Mouse (Mus musculus) macrophage (primary cell): ENCODE data around the gene Gm9736. TPM values are rescaled to one million over a fixed set of nuclear protein-coding genes. Genes with fewer than 3 reads are reported as not detected.
"Not testable (repeated sequence)": the region's sequence is repeated elsewhere in the genome, so short reads cannot be mapped to it uniquely, and the experiment has no call there.

Experiments
- H3K27ac ChIP-seq: fragments of 350-480 bp; formaldehyde crosslinking; 2 replicates; pipeline ENCODE4 v1.9.0; 2021
- H3K36me3 ChIP-seq: fragments of 350-480 bp; formaldehyde crosslinking; 2 replicates; pipeline ENCODE4 v1.9.0; 2021; ENCODE audit errors: inconsistent target
- H3K4me3 ChIP-seq: fragments of 350-480 bp; formaldehyde crosslinking; 2 replicates; pipeline ENCODE4 v1.9.0; 2021; ENCODE audit errors: inconsistent target
- H3K79me2 ChIP-seq: fragments of 350-480 bp; formaldehyde crosslinking; 2 replicates; pipeline ENCODE4 v1.9.0; 2021; ENCODE audit errors: inconsistent target
- WGBS: methylation state at CpG from one replicate; pipeline ENCODE4 v1.1.7; 2026; ENCODE audit warnings: inconsistent platforms; ENCODE audit not compliant: missing documents; 5-methylcytosine and 5-hydroxymethylcytosine counted together
- polyA plus RNA-seq: library from polyadenylated mRNA; stranded (reverse); fragments of 250-400 nt; gene quantifications from 3 replicates; pipeline ENCODE4 v1.2.4, GENCODE M21; 2018; ENCODE audit warnings: inconsistent platforms
- total RNA-seq, 78 experiments: library from RNA; depleted of rRNA; stranded (reverse); fragments of 250-400 nt; gene quantifications; 1 replicate in 9 of 78; 2 replicates in 24 of 78; 3 replicates in 43 of 78; 4 replicates in 2 of 78; pipeline ENCODE4 v1.2.4; 2018; ENCODE audit warnings: inconsistent platforms in 56 of 78

The Gm9736 gene
- not detected for total RNA-seq (2018; cell fraction: chromatin; rRNA removed)
- not detected for total RNA-seq (2018; cell fraction: cytosol; rRNA removed)
- total RNA-seq (2018; cell fraction: nucleus; rRNA removed), result not detected
- polyA plus RNA-seq, result not detected in 3 replicates

DNA sequence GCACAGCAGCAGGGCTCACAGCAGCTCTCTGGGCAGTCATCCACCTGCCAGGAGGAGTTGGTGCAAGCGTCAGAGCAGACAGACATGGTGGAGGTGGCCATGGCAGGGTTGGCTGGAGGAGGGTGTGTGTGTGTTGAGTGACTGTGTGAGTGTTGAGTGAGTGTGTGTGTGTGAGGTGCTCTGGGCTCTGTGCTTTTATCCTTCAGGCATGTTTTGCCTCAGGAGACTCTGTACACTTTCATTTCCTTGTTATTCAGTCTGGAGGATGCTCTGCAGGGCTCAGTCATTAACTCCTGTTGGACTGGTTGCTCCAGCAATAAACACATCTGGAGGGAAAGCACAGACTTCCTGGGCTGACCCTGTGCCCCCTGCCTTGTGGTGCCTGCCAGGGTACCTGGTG, at the start of gene Gm9736:
Gm9736 (minus strand) TSS at position 101 of the 400 bp plus-strand sequence.
- not testable (repeated sequence) for H3K36me3 ChIP-seq, H3K4me3 ChIP-seq, H3K27ac ChIP-seq, H3K79me2 ChIP-seq
- 75% methylated on average over 1 of the region's 1 CpGs for WGBS

DNA sequence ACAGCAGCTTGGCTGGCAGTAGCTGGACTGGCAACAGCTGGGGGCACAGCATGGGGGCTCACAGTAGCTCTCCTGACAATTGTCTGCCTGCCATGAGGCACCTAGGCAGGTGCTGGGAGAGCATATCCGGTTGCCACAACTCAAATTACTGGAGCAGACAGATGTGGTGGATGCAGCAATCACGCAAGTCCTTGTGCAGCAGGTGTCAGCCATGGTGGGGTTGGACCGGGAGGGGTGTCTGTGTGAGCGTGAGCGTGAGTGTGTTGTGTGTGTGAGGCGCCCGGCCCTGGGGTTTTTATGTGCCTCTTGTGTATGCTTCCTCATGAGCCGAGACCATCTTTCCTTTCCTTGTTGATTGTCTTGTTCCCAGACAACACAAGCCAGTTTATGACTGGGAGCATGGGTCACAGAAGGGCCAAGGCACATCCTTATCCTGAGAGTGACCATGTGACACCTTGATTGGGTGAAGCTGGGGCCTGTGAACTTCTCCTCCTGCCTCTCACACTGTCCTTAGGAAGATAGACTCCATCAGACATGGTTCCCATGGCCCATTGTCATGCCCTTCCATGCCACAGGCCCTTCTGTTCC, 47.9 kb upstream of the Gm9736 start, which contains the start of gene Gm19668:
Gm19668 (minus strand) TSS at position 213 of the 588 bp plus-strand sequence.
- H3K27ac ChIP-seq, result no peak within 1 kb of the TSS
- H3K79me2 ChIP-seq, result no peaks in the 10 kb centered on the region
- no peaks in the 10 kb centered on the region for H3K36me3 ChIP-seq
- whole genome bisulfite sequencing, result 61% methylated on average over 8 of the region's 8 CpGs
- no peak within 1 kb of the TSS for H3K4me3 ChIP-seq

DNA sequence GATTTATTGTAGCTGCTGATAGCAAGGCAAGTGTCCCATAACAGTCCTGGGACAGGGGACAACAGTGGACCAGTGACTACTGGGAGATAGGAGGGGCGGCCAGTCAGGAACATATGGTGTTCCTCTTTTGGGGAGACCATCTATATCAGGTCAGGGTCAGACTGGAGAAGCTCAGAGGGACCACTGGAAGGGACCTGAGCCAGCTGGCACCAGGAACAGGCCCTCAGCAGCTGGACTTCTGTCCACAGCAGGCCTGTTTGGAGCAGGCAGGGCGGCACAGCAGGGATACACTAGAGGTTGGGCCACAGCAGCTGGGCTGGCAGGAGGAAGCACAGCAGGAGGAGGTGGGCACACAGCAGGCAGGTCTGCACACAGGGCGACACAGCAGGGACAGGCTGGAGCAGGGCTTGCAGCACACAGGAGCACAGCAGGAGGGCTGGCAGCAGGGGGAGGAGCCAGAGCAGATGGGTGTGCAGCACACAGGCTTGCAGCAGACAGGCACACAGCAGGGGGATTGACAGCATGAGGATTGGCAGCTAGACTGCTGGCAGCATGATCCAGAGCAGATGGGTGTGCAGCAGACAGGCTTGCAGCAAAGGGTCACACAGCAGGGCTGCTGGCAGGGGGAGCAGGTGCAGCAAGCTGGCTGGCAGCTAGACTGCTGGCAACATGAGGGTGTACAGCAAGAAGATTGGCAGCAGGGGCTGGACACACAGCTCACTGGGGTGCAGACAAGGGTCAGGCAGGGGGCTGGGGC, 47.2 kb upstream of the Gm9736 start:
- WGBS, result 65% methylated on average over 2 of the region's 3 CpGs
- H3K4me3 ChIP-seq, H3K36me3 ChIP-seq, H3K79me2 ChIP-seq, H3K27ac ChIP-seq: not testable (repeated sequence)

DNA sequence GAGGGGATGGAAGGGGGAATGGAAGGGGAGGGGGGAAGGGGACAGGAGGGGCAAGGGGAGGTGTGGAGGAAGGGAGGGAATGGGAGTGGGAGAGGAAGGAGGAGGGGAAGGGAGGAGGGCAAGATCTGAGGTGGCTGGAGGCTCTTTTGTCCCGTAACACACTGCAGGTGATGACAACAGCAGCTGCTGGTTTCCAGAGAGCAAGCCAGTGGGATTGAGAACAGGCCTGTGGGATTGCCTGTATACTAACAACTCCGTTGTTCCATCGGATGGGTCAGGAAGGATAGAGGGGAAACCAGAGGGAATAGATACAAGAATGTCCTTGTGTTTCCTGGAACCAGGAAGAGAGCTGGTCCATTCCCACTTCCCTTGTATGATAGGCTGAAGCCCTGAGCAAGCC, 46.5 kb upstream of the Gm9736 start:
- 66% methylated on average over 3 of the region's 3 CpGs for WGBS
- no peak overlapping the region for H3K4me3 ChIP-seq
- no peaks in the 10 kb centered on the region for H3K79me2 ChIP-seq
- no peak overlapping the region for H3K27ac ChIP-seq
- no peaks in the 10 kb centered on the region for H3K36me3 ChIP-seq

DNA sequence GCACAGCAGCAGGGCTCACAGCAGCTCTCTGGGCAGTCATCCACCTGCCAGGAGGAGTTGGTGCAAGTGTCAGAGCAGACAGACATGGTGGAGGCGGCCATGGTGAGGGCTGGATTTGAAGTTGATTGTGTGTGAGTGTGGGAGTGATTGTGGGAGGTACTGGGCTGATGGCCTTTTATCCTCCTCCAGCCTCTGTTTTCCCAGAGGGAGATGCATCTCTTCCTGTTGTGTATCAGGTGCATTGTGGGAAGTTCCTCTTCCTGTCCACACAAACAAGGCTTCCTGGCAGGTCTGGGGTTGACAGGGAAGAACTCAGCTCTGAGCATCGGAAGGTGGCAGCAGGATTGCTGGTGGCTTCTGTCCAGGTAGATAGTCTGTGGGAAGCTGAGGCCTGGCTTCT, 43.8 kb upstream of the Gm9736 start, which contains the start of gene Gm9639:
Gm9639 (minus strand) TSS at position 101 of the 400 bp plus-strand sequence.
- Histone ChIP-seq H3K36me3 (no peaks in the 10 kb centered on the region), H3K79me2 (no peaks in the 10 kb centered on the region), H3K4me3 (no peak within 1 kb of the TSS), H3K27ac (no peak within 1 kb of the TSS)
- WGBS, result 78% methylated on average over 2 of the region's 2 CpGs

DNA sequence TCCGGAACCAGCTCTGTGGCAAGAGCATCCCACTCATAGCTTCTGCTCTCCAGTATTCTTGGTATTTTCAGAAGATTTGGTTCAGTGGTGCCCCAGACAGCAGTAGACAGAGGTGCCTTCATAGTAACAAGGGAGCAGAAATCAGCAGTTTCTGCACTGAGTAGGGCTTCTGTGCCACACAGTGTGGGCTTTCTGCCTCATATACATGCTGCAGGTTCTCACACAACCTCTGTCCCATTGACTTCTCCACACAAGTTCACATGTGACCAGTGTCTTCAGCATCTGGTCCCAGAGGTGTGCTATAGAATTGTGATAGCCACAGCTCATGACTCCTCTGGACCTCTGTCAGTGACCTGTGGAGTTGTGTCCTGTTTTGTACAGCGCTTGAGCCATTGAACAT, 37.5 kb upstream of the Gm9736 start:
- Histone ChIP-seq H3K27ac (no peak overlapping the region), H3K36me3 (no peaks in the 10 kb centered on the region), H3K4me3 (no peak overlapping the region), H3K79me2 (no peaks in the 10 kb centered on the region)
- WGBS, result 78% methylated on average over 2 of the region's 2 CpGs

DNA sequence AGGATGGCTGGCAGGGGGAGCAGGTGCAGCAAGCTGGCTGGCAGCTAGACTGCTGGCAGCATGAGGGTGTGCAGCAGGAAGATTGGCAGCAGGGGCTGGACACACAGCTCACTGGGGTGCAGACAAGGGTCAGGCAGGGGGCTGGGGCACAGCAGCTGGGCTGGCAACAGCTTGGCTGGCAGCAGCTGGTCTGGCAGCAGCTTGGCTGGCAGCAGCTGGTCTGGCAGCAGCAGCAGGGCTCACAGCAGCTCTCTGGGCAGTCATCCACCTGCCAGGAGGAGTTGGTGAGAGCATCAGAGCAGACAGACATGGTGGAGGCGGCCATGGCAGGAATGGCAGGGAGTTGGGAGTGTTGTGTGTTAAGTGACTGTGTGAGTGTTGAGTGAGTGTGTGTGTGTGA, 36.7 kb upstream of the Gm9736 start, which contains the start of gene Gm7137:
Gm7137 (minus strand) TSS at position 325 of the 400 bp plus-strand sequence.
- H3K27ac ChIP-seq, H3K36me3 ChIP-seq, H3K79me2 ChIP-seq, H3K4me3 ChIP-seq: not testable (repeated sequence)
- WGBS, result no CpG with 5 or more reads among the region's 1 CpGs

DNA sequence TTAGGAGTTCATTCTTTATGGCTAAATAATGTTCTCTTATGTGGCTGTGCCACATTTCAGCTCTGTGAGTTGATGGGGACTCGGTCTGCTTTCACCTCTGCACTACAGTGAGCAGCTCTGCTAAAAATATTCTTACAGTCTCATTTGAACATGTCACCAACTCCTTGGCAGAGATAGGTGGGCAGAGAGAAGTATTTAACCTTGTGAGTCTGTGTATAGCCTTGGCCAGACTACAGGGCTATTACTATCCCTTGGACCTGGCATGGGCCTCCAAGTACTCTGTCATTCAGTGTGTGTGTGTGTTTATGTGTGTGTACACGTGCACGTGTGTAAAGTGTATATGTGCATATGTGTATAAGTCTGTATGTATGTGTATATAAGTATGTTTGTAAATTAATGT, 32.2 kb upstream of the Gm9736 start:
- no CpG with 5 or more reads among the region's 3 CpGs for WGBS
- not testable (repeated sequence) for H3K79me2 ChIP-seq, H3K4me3 ChIP-seq, H3K27ac ChIP-seq, H3K36me3 ChIP-seq

DNA sequence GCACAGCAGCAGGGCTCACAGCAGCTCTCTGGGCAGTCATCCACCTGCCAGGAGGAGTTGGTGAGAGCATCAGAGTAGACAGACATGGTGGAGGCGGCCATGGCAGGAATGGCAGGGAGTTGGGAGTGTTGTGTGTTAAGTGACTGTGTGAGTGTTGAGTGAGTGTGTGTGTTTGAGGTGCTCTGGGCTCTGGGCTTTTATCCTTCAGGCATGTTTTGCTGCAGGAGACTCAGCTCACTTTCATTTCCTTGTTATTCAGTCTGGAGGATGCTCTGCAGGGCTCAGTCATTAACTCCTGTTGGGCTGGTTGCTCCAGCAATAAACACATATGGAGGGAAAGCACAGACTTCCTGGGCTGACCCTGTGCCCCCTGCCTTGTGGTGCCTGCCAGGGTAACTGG, 31.3 kb upstream of the Gm9736 start, which contains the start of gene Gm3250:
Gm3250 (minus strand) TSS at position 101 of the 400 bp plus-strand sequence.
- H3K4me3 ChIP-seq, result not testable (repeated sequence)
- no CpG with 5 or more reads among the region's 1 CpGs for WGBS

DNA sequence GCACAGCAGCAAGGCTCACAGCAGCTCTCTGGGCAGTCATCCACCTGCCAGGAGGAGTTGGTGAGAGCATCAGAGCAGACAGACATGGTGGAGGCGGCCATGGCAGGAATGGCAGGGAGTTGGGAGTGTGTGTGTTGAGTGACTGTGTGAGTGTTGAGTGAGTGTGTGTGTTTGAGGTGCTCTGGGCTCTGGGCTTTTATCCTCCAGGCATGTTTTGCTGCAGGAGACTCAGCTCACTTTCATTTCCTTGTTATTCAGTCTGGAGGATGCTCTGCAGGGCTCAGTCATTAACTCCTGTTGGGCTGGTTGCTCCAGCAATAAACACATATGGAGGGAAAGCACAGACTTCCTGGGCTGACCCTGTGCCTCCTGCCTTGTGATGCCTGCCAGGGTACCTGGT, 25.7 kb upstream of the Gm9736 start, which contains the start of gene Gm7138:
Gm7138 (minus strand) TSS at position 101 of the 400 bp plus-strand sequence.
- not testable (repeated sequence) for H3K79me2 ChIP-seq, H3K36me3 ChIP-seq, H3K27ac ChIP-seq, H3K4me3 ChIP-seq
- 80% methylated on average over 1 of the region's 1 CpGs for WGBS

More for the DNA sequence above, 31.3 kb upstream of the Gm9736 start, which contains the start of gene Gm3250:
- H3K27ac ChIP-seq, H3K36me3 ChIP-seq, H3K79me2 ChIP-seq: not testable (repeated sequence)

DNA sequence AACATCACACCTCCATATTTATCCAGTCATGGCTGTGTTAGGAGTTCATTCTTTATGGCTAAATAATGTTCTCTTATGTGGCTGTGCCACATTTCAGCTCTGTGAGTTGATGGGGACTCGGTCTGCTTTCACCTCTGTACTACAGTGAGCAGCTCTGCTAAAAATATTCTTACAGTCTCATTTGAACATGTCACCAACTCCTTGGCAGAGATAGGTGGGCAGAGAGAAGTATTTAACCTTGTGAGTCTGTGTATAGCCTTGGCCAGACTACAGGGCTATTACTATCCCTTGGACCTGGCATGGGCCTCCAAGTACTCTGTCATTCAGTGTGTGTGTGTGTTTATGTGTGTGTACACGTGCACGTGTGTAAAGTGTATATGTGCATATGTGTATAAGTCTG, 21.0 kb upstream of the Gm9736 start:
- no CpG with 5 or more reads among the region's 3 CpGs for WGBS

DNA sequence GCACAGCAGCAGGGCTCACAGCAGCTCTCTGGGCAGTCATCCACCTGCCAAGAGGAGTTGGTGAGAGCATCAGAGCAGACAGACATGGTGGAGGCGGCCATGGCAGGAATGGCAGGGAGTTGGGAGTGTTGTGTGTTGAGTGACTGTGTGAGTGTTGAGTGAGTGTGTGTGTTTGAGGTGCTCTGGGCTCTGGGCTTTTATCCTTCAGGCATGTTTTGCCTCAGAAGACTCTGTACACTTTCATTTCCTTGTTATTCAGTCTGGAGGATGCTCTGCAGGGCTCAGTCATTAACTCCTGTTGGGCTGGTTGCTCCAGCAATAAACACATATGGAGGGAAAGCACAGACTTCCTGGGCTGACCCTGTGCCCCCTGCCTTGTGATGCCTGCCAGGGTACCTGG, 20.1 kb upstream of the Gm9736 start, which contains the start of gene Gm3238:
Gm3238 (minus strand) TSS at position 101 of the 400 bp plus-strand sequence.
- H3K36me3 ChIP-seq, result not testable (repeated sequence)
- no CpG with 5 or more reads among the region's 1 CpGs for WGBS

More for the DNA sequence above, 21.0 kb upstream of the Gm9736 start:
- H3K4me3 ChIP-seq, H3K36me3 ChIP-seq, H3K79me2 ChIP-seq, H3K27ac ChIP-seq: not testable (repeated sequence)

DNA sequence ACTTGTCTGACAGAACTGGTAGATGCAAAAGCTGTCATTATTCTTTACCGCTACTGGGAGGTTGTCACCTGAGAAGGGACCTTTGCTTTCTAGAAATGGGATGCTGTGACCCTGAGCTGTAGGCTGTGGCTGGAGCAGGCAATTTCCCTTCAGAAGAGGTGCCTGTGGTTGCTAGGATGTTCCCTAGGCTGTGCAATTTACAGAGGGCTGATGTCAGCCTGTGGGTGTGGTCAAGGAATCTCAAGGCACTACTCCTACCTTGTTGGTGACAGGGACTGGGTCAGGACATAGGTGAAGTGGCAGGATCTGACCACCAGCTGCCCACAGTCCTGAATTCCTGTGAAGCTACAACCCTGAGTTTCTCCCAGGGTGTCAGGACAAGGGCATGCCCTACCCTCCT, 18.6 kb upstream of the Gm9736 start:
- Histone ChIP-seq H3K36me3 (no peaks in the 10 kb centered on the region), H3K27ac (no peak overlapping the region), H3K4me3 (no peak overlapping the region), H3K79me2 (no peaks in the 10 kb centered on the region)
- WGBS, result 92% methylated on average over 1 of the region's 1 CpGs

More for the DNA sequence above, 20.1 kb upstream of the Gm9736 start, which contains the start of gene Gm3238:
- H3K79me2 ChIP-seq, H3K4me3 ChIP-seq, H3K27ac ChIP-seq: not testable (repeated sequence)

DNA sequence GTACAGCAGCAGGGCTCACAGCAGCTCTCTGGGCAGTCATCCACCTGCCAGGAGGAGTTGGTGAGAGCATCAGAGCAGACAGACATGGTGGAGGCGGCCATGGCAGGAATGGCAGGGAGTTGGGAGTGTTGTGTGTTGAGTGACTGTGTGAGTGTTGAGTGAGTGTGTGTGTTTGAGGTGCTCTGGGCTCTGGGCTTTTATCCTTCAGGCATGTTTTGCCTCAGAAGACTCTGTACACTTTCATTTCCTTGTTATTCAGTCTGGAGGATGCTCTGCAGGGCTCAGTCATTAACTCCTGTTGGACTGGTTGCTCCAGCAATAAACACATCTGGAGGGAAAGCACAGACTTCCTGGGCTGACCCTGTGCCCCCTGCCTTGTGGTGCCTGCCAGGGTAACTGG, 8.4 kb upstream of the Gm9736 start, which contains the start of gene Gm3233:
Gm3233 (minus strand) TSS at position 101 of the 400 bp plus-strand sequence.
- H3K27ac ChIP-seq, H3K79me2 ChIP-seq, H3K4me3 ChIP-seq, H3K36me3 ChIP-seq: not testable (repeated sequence)
- WGBS, result no CpG with 5 or more reads among the region's 1 CpGs

DNA sequence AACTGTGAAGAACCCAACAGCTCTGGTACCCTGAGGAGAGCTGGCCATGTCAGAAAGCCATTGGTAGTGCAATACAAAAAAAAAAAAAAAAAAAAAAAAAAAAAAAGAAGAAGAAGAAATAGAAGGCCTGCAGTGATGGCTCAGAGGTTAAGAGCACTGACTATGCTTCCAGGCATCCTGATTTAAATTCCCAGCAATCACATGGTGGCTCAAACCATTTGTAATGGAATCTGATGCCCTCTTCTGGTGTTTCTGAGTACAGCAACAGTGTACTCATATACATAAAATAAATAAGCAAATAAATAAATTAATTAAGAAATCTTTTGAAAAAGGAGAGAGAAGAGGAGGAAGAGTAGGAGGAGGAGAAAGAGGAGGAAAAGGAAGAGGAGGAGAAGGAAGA, 2.3 kb upstream of the Gm9736 start:
- Histone ChIP-seq H3K36me3 (no peaks in the 10 kb centered on the region), H3K27ac (no peak overlapping the region), H3K4me3 (no peak overlapping the region), H3K79me2 (no peaks in the 10 kb centered on the region)
